Mouse (Mus musculus) testis, postnatal 14 days (tissue): ENCODE results near the gene Sim2.

ENCODE experiments used
- DNase-seq: peaks from one replicate; pipeline ENCODE4 v3.0.0; 2021; ENCODE audit warnings: low spot score

Sim2 gene

GRCm38 (mm10) chr16:94096479-94096878 lies 11.7 kb downstream of the Sim2 start:
- DNase-seq = no peak

- DNase-seq = no peak
Measured at GRCm38 (mm10) chr16:94097724-94098455, 13.2 kb downstream of the Sim2 start.

- no peak for DNase-seq
Measured at GRCm38 (mm10) chr16:94113160-94113559, 28.4 kb downstream of the Sim2 start.

- DNase-seq = no peak
Measured at GRCm38 (mm10) chr16:94114693-94115092, 30.0 kb downstream of the Sim2 start.

GRCm38 (mm10) chr16:94117333-94117732 lies 32.6 kb downstream of the Sim2 start:
- DNase-seq = no peak

- DNase-seq = no peak
Measured at GRCm38 (mm10) chr16:94118394-94118793, 33.7 kb downstream of the Sim2 start.

- DNase-seq = no peak
Measured at GRCm38 (mm10) chr16:94122347-94122746, 37.6 kb downstream of the Sim2 start.

GRCm38 (mm10) chr16:94123247-94123646 lies 38.5 kb downstream of the Sim2 start:
- DNase-seq = no peak

GRCm38 (mm10) chr16:94125172-94125981 lies 40.6 kb downstream of the Sim2 start:
- DNase-seq = no peak

GRCm38 (mm10) chr16:94126200-94126599 lies 41.5 kb downstream of the Sim2 start:
- DNase-seq = no peak

GRCm38 (mm10) chr16:94128236-94128835 lies 43.6 kb downstream of the Sim2 start:
- DNase-seq = no peak

- no peak for DNase-seq
Measured at GRCm38 (mm10) chr16:94134218-94134617, 49.5 kb downstream of the Sim2 start.

- DNase-seq = no peak
Measured at GRCm38 (mm10) chr16:94140746-94141145, 56.0 kb downstream of the Sim2 start.

- DNase-seq = no peak
Measured at GRCm38 (mm10) chr16:94143325-94143724, 58.6 kb downstream of the Sim2 start.

GRCm38 (mm10) chr16:94148139-94148538 lies 63.4 kb downstream of the Sim2 start:
- DNase-seq = no peak

- DNase-seq = no peak
Measured at GRCm38 (mm10) chr16:94150125-94151103, 65.7 kb downstream of the Sim2 start.

GRCm38 (mm10) chr16:94155041-94155653 lies 70.4 kb downstream of the Sim2 start:
- DNase-seq = no peak

- no peak for DNase-seq
Measured at GRCm38 (mm10) chr16:94157819-94158218, 73.1 kb downstream of the Sim2 start.

- no peak for DNase-seq
Measured at GRCm38 (mm10) chr16:94162000-94162399, 77.3 kb downstream of the Sim2 start.

GRCm38 (mm10) chr16:94163051-94163450 lies 78.3 kb downstream of the Sim2 start:
- DNase-seq = no peak

GRCm38 (mm10) chr16:94164236-94164635 lies 79.5 kb downstream of the Sim2 start:
- no peak for DNase-seq
